Mouse (Mus musculus) right cerebral cortex, adult 18-20 months (tissue): ENCODE measurements around the gene Tmem178b.

Experiments
- DNase-seq: peaks from one replicate; pipeline ENCODE4 v3.0.0; 2022; ENCODE audit warnings: mixed read lengths

Gene Tmem178b

DNA sequence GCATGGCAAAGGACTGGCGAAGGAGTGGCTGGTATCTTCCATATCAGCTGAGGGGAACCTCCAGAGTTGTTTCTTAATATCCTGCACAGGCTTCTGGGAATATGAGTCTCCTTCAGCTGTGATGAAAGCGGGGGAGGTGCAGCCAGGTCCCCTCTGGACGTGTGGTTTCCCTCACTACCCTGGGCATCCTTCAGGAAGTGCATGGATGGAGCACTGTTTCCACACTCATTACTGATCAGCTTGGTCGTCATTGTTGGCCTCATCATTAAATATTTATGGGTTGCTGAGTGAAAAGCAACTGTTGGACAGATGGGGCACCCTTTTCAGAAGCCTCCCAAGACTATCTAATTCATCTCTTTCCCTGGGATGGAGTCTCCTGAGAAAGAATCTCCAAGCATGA, 146.3 kb downstream of the Tmem178b start:
- no peak for DNase-seq

DNA sequence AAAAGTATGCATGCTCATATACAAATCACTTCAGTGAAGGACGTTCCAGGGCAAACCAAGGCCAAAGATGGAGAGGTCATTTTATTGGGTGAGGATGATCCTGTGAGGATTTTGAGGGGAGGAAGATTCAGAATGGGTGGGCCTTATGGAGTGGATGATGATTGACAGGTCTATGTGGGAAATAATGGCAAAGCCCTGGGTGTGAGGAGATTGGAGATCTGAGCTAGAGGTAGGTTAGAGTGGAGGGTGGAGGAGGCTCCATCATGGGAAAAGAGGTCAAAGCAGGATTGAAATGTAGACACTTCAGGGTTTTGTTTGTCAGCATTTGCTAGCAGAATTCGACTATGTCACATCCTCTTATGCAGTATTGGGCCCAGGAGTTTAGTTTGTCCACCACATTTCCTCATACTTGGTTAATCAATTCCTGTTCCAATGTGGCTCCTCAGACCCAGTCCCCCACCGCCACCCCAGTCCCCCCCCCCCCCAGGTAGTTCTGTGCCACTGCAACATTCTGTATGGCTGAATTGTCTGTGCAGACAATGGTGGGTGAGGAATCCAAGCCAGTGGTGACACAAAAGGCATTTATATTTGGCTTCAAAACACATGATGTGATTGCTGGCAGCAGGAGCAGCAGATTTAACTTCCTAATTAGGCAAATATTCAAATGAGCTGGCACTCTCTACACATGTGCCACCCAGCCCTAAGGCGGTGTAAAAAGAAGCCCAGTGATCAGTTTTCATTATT, 150.7 kb downstream of the Tmem178b start:
- peak; percentile 64 for DNase-seq

DNA sequence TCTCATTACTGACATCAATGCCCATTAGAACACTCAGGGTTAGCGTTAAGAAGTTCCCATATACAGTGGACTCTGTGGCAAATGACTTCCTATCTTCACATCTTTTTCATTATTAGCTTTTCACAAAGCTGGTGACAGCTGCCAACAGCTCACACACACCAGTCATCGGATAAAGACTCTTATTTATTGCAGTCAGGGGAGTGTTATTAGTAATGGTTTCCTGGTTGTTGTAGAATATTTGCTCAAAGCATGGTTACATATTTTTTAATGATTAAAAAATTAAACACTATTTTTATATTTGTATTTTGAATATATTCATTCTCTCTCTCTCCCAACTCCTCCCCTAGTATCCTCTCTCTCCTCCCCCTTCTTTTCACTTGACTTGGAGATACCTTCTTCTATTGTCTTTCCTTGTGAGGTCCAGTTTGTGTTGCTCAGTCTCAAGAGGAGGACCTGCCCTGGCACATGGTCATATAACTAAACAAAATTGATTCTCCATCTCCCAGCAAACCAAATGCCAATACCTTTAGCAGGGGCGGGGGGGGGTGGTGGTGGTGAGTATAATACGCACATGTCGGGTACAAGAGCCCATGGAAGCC, 151.4 kb downstream of the Tmem178b start:
- DNase-seq, result no peak

DNA sequence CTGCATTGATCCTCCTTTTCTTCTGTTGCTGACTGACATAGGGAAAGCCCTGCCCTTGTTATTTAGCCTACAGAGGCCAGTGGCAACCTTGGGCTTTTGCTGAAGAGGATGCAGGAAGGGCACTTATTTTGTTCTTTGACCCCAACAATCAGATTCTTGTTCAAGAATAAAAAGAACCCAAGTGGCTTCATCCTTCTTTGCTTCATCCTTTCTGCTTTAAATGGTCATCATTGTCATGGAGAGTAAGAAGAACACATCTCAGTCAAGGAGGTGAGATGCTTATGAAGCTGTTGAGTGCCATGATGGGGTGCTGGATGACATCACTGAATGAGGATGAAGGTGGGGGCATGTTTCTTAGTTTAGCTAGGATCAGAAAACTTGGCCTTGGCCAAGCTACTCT, 159.8 kb downstream of the Tmem178b start:
- DNase-seq, result no peak

DNA sequence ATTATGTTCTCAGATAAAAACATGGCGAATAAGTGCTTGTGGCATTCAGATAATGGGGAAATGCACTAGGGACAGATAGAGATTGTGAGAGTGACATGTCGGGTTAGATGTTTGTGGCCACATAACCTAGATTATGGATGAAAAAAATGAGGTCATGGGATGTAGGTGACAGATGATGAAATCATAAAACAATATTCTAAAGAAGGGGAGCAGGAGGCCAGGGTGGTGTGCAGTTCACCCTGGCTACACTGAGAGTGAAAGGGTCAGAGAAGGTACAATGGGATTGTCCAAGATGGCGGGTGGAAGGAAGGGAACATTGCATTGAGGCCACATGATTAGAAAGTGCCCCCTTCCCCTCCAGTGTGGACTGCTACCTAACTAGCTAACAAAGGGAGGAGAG, 160.9 kb downstream of the Tmem178b start:
- DNase-seq, result no peak

DNA sequence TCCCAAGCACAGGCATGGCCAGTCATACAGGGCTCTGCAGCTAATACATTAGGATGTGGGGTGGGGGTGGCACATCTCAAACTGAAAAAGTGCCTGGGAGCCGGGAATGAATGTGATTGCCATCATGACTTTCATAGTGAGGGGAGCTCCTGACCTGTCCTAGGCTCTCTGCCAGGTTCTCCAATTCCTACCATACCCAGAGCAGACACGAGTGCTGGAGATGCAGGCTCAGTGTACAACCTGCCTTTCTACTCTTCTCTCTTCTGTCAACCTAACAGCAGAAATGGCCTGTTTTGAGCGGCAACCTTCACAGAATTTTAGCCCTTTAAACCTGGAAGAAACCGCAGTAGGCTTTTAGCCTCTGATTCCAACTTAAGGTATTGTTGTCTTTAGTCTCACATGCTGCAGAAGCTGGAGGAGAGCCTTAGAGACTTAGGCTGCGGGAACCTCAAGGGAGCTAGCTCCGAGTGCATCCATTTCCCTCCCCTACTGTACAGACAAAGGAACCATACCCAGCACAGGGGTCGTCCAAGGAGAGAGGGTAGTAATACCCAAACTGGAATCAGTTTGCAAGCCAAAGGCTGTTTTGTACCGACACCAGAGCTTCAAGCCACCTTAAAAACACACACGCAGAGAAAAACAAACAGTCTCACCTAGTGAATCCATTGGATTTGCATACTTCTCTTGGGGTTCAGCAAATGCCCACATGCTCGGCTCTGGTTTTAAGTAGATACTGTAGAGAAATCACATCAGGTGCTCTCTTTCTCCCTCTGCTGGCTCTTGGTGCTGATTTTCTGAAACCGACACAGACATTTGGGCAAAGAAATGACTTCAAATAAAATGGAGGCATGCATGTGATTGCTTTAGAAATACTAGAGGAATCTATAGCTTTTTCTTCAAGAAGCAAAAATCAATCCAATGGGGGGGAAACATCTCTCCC, 176.2 kb downstream of the Tmem178b start:
- peak; percentile 72 for DNase-seq

DNA sequence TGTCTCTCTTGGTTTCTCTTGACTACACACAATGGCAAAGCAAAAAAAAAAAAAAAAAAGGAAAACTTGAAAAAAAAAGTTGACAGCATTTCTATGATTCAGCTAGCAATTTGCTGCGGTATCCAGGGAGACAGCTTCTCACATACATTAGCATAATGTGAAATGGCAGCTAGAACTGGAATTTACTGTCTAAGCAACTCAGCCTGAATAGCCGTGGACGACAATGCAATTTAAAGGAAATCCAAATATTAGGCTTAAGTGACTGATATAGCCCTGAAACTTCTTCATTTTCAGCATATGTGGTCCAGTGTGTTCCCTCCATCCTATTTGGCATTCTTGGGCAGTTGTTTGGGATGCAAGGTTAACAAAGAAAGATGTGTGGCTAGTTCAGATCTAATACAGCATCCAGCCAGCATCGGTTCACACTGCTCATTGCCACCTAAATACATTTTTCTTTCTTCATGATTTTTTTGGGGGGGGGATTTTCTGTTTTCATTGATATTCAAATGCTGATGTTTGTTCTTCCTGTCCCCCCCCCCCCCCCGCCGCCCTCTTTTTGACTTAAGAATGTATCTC, 176.9 kb downstream of the Tmem178b start:
- no peak for DNase-seq

DNA sequence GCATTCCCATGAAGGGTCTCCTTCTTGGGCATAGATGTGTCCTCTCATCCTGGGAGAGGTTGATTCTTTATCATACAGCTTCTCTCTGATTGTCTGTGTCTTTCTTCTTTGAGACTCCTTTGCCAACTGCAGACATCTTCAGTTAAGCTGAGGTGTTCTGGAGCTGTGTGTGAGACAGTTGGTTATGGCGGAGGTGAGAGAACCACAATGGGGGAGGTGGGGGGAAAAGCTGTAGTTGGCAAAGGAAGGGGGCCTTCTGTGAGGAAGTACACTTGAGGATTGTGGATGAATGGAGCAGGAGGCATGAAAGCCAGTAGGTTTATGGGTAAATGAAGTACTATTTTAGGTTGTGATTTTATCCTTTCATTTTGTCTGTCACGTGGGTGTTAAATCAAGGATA, 178.6 kb downstream of the Tmem178b start:
- DNase-seq, result peak; percentile 32

DNA sequence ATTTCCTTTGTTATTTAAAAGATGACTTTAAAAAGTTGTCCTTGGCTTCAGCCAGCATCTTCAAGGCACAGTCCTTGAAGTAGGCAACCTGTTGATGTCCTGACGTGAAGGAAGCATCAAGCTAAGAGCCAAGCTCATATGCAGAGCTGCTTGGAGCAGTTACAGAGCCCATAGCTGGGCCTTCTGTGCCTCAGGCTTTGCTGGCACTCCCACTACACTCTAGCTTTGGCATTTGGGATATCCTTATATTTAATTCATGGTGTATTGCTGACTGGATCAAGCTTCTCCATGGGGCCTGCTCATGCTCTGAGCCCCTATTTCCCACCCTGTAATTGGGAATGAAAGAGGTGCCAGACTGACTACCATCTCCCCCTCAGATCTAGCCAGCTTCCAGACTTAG, 179.5 kb downstream of the Tmem178b start:
- no peak for DNase-seq

DNA sequence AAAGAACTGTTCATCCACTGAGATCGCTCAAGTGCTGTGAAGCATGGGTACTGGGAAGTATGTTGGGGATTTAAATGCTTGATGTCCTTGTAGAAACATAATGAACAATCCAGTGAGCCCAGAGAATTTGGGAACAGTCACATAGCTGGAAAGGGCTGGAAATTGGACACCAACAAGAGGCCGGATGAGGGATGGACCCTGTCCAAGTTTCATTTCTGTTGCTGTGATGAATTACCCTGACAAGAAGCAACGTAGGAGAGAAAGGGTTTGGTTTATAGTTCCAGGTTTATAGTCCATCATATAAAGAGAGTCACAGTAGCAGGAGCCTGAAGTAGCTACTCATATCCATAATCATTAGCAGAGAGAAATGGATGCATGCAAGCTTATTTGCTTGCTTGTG, 186.4 kb downstream of the Tmem178b start:
- DNase-seq, result no peak

DNA sequence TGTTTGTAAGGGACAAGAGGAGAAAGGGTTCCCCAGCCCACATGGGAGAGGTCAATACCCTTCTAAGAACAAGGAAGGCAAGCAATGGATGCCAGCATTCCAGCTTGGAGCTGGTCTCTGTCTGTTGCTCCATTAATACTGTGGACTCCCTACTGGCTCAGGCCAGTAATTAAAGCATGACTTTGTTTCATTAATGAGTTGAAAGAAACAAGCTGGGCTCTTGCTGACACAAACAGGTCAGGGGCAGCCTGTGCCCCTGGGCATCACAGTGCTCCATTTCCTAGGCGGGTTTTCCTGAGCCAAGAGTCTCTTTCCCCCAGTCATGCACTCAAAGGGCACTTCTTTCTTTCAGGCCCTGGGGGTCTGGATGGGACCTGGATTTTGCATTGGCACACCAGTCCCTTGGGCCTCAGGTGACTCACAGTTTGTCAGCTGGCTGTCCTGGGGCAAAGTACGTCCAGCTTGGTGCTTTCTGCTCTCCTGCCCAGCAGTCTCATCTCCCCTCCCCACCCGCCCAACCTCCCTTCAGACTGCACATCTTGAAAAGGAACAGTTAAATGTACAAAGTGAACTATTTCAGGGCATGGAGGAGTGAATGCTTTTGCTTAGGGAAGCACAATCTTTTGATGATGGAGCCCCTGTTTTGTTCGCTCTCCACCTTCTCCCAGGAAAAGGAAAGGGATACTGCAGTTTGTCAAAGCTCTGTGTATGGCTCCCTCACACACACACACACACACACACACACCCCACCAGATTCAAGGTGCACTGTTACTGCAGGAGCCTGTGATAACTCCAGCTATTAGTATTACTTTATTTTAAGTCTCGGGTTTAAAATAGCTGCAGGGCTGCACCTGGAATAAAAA, 188.5 kb downstream of the Tmem178b start:
- DNase-seq, result no peak

DNA sequence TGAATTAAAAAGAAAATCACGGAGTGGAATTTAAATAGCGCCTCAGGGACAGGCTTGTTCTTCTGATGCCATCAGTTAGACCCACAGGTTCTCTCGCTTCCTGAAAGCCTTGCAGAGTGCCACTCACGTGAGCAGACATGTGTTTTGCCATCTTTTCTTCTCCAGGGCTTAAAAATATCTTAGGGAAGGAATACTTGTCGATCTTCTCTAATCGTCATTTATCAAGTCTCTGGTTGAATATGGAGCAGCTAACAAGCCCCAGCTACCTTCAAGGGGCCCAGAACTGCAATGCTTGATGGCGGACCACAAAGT, 189.1 kb downstream of the Tmem178b start:
- DNase-seq, result peak; percentile 45

DNA sequence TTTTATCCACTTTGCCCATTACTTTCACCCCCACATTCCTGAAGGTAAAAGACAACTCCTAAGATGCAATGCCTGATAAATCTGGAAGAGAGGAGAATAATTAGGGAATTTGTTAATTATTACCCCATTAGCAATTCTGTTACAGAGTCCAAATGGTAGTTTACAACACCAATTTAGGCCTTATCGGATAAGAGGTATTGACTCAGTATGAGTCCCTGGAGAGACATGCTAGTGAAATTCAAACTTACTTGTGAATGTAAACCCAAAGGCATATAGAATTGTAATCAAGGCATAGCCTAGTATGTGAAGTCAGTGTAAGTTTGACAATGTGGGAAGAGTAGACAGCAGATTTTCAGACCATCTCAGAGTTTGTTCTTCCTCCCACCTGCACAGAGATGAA, 190.4 kb downstream of the Tmem178b start:
- no peak for DNase-seq

DNA sequence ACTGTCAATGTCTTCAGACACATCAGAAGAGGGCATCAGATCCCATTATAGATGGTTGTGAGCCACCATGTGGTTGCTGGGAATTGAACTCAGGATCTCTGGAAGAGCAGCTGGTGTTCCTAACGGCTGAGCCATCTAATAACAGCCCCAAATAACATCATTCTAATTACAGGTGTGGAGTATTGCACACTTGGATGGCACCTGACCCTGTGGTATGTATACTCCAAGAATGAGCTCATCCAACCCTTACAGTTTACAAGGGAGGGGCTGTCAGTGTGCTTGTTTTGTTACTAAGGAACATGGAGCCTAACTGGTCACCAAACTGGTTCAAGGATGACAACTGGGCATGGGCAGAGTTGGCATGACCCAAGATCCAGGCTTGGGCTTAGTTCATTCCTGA, 190.8 kb downstream of the Tmem178b start:
- no peak for DNase-seq

DNA sequence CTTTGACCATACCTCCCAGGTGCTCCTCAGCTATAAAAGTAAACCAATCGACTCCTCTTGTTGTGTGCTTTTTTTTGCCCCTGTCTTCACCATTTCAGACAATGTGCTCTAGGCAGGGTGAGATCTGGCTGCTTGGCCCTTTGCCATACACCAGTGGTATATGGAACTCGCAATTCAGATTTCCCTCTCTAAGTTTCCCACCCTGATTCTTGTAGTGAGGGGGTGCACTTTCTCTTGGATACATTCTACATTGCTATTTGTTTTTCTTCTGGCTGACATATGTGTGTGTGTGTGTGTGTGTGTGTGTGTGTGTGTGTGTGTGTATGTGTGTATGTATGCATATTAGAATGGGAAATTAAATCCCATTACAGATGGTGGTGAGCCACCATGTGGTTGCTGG, 191.3 kb downstream of the Tmem178b start:
- no peak for DNase-seq

DNA sequence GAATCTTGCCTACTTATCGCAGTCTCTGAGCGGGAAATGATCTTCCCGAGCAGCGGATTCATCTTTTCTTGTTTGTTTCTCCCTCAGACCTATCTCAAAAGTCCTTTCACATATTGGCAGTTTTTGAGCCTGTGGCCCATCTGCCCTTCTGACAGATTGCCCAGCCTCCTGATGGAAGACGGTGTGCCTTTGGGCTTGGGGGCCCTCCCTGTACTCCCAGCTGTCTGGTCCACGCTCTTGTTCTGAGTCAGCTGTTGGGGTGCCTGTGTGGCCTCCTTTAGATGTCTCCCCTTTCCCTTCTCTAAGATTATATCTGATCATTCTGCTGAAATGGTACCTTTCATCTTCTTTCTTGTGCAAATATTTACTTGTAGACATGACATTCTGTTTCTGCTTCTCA, 195.4 kb downstream of the Tmem178b start:
- DNase-seq, result no peak

DNA sequence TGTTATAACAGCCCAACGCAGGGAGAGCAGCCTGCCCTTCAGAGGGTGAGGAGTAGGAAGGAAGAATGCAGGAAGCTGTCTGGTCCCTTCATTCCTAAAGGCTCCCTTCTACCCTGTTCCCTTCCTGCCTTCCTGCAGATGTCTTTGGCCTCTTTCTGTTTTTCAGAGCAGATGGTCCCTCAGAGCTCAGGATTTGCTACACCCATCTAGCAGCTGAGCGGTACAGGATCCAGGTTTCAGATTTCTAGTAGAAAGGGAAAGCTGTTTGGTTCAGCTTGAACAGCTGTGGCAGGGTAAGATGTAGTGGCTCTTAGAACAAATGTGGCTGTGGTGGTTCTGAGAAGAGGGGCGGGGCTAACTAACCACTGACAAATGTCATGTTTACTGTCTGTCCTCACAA, 197.9 kb downstream of the Tmem178b start:
- peak; percentile 57 for DNase-seq

DNA sequence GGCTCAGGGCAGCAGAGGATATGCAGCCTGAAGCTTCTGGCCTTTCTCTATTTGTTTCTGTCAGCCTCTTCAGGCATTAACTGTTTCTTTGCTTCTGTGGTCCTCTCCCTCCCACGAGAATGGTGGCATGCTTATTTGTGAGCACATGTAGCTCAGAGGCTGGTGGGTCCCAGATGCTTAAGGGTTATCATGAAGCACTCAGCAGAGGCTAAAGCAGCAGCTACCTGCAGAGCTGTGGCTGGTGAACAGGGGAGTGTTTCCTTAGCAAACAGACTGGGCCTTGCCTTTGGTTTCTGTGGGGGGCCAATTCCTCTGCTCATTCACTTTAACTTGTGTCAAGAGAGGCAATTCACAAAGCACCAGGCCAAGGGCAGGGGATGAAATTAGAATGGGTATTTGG, 203.0 kb downstream of the Tmem178b start:
- no peak for DNase-seq

DNA sequence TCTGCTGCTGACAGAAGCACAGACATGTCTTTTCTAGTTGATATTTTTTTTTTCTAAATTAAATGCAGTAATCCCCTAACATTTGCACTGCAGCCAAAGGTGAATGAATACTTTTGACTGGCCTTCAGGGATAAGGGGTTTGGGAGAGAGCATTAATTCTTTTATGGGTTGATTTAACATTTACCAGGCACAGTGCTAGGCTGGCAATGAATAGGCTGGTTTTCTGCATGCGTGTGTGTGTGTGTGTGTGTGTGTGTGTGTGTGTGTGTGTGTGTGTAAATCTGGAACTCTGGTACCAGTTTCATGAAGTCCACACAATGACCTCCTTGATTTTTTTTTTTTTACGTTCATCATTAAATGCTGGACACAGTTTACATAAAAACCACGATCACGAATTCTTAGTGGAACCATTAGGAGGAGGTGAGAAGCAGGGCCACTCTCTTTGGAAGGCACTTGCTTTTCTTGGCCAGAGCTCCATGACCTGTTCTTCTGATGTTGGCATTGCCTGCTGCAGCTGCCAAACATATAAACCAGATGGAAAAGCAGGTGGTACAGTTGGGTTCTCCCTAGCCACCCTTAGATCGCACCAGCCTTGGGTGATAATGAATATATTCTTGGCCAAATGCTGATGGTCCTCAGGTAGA, 203.7 kb downstream of the Tmem178b start:
- no peak for DNase-seq

DNA sequence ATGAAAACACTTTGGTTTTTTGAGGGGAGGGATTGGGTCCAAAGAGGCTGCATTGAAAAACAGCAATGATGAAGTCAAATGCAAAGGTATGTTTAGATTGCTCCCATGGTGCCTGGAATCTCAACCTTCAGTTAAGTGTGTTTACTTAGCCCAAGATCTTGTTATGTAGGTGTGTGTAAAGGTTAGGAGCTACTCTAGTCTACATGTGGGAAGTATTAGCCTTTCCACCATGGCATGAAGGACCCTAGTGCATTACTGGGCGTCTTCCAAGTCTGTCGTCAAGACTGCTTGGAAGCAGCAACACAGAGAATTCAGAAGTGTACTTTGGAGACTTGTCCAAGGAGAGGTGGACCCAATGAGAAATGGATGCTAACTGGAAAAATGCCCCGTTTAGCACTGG, 205.3 kb downstream of the Tmem178b start:
- DNase-seq, result no peak

DNA sequence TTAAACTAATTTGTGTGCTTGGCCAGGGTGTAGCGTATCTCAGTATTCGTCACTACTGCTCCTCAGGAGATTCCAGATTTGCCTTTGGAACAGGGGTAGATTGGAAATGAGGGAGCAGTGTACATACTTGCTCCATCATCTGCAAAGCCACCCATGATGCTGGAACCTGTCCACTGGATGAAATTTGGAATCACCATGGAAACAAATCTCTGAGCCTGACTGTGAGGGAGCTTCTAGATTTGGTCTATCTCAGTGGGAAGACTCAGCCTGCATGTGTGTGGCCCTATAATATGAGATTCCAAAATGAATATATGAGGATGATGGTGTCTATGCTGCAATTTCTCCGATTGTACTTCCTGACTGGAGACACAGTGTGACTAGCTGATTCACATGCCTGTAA, 210.7 kb downstream of the Tmem178b start:
- no peak for DNase-seq

DNA sequence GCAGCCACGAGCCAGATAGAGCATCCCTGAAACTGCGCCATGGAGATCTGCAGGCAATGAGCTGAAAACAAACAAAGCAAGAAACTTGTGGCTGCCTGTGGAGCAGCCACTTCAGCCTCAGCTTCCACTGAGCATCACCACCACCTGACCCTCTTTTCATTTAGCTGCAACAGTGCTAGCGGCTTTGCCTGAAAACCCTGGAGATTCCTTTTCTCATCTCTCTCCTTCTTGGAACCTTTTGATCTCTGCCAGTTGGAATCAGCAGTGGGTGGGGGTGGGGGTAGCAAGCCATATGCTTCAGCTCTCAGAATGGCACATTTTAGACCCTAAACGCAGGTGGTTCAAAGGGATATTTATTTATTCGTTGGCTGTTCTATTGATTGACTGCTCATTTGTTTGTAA, 218.2 kb downstream of the Tmem178b start:
- DNase-seq, result no peak
